Mouse (Mus musculus) adrenal gland (tissue): ENCODE results near the gene Fam240a.

ENCODE experiments used
- intact Hi-C: fragments of 180-260 bp; cut with DNase I; formaldehyde crosslinking; loops from one replicate; pipeline ENCODE4 v1.15.1; 2025
- long read RNA-seq, 2 experiments: library from polyadenylated mRNA; unstranded; transcript quantifications; one replicate each; pipeline ENCODE4 v2.0.0; 2020; ENCODE audit warnings: borderline replicate concordance in 1 of 2; ENCODE audit not compliant: insufficient replicate concordance in 1 of 2

The Fam240a gene
- long read RNA-seq, experiment 1: 0 reads
- long read RNA-seq, experiment 2: 0 reads

DNA sequence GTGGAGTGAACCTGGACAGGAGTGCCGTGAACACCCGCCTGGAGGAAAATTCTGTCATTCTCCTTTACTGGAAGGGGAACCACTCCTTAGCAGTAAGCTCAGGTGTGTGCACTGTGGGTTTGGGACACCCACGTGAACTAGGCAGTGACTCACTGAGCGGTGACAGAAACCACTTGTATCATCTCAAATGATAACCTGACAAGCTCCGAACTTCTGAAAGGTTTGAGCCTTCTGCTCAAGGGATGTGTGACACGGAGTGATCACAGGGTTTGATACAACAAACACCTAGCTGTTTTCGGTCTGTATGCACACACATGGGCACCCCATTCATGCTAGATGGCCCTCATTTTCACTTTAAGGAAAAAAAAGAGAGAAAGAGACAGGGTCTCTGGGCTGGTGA is at the start of gene Fam240a:
Fam240a (minus strand) TSS at position 76 of the 400 bp plus-strand sequence.
- intact Hi-C loops: no loop called here

DNA sequence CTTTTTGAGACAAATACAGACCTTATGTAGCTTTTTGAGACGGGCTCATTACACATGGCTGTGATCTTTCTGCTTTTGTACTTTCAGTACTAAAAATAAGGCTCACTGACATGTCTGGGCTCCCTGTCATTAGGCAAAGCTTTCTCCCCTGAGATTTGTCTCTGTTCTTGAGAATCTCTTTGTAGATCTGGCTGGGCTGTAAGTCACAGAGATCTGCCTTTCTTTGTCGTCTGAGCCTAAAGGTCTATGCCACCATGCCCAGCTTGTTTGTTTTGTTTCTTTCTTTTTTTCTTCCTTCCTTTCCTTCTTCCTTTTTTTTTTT is 49.2 kb upstream of the Fam240a start:
- intact Hi-C loops: no loop called here

DNA sequence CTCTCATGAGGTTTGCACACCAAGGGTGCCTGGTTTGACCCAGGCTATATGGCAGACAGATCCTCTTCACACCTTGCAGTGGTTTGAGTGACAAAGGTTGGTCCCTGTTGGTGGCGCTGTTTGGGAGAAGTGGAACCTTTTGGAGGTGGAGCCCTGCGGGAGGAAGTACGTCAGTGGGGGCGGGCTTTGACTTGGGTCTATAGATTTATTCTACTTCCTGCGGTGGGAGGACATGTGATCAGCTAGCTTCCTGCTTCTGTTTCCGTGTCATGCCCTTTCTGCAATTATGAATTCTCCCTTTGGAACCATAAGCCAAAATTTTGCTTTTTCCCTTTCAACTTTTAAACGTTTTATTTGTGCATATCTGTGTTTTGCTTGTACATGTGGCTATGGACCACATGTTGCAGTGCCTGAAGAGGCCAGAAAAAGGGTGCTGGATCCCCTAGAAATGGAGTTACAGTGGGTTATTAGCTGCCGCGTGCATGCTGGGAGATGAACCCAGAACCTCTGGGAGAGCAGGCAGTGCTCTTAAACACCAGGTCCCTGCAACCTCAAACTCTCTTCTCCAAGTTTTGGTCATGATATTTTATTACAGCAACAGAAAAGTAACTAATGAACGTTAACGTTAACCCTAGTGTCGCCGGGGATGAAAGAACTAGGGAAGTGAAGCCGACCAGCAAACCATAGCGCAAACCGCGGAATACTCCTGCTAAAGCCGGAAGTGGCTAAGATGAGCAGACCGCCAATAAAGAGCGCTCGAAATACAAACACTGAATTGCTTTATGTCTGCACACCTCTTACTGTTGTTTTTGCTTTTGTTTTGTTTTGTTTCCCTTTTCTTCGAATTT is 48.6 kb upstream of the Fam240a start:
- intact Hi-C loops: no loop called here

DNA sequence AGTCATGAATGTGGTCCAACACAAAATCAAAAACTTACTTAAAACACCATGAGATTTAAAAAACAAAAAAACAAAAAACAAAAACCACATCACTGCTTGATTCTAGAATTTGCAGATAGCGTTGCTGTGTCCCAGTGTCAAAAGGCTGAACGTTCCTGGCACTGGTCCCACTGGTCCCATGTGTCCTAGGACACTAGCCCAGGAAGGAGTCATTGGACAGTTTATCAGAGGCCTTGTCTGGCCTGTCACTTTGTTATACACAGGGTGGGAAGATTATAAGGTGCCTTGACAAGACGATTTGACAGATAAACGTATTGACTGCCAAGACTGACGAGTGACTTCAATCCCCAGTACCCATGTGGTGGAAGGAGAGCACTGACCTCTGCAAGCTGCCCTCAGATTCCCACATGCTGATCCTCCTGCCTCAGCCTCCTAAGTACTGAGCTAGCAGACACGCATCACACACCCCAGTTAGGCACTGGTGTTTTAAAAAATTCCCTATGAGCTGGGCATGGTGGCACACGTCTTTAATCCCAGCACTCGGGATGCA is 47.0 kb upstream of the Fam240a start:
- intact Hi-C loops: no loop called here

DNA sequence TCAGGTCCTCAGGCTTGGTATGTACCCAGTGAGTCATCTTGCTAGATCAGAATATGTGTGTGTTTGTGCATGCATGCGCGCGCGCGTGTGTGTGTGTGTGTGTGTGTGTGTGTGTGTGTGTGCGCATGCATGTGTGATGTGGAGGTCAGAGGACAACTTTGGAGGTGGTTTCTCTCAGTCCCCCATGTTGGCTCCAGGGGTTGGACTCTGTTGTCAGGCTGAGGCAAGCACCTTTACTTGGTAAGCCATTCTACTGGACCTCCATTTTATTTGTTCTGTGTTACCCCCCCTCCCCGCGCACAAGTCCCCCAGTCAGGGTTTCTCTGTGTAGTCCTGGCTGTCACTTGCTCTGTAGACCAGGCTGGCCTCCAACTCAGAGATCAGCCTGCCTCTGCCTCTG is 44.7 kb upstream of the Fam240a start:
- intact Hi-C loops: no loop called here

DNA sequence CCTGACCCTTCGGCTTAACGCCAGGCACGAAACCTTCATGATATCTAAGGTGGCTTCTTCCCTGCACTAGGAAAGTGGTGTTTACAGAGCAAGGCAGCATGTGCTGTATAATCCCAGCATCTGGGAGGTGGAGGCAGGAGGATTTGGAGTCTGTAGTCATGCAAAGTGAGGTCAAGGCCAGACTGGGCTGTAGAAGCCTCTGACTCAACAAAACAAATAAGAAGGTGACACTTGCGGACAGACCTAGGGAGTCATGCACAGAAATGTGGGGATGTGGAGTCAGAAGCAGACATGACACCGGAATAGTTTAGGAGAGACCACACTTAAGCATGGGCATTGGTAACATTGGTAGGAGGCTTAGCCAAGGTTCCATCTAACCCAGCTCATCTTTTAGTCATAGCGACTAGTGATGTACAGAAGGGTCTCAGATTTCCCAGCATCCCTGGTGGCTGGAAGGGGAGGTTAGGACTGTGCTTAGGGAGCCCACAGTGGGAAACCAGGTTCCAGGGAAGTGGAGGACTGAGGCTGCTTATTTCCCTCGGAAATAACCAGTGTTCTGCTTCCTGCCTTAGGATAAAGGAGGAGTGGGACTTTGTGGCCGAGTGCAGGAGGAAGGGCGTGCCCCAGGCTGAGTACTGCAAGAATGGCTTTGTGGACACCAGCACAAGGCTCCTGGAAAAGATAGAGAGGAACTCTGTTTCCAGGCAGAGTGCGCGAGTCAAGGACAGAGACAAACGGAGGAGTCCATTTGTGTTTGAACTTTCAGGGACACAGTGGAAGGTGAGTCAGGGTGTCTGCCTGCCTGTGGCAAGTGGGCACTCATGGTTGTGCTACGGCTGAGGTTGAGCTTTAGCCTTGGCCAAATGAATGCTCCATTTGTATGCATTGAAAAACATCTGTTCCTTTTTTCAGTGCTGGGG is 43.8 kb upstream of the Fam240a start:
- intact Hi-C loops: no loop called here

DNA sequence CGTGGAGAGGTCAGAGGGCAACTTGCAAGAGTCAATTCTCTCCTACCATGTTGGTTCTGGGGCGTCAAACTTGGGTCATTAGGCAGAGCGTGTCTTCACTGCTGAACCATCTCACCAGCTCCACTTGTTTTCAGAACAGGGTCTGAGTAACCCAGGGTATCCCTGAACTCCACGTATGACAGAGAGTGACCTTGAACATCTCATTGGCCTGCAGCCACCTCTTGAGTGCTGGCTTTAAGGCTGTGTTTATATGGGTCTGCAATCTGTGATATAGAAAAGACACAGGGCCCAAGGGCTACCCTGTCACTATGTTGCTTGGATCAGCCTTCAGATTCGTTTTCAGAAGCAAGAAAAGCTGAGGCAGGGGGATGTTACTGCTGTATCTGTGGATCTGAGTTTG is 43.0 kb upstream of the Fam240a start:
- intact Hi-C loops: no loop called here

DNA sequence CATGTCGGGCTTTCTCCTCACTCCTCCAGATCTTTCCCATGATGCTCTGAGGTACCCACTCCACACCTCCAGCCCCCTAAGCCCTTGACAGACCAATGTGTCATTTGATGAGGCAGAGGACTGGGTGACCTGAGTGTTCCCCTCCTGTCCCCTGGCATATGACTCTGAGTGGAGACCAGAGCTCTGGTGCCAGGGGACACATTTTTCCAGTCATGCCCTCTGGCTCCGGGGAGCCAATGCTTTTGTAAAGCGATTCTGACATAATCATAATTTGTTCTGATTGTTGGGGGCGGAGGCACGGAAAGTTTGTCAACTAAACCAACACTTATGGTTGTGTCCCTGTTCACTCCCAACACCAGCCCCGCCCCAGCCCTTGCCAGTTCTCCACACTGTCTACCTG is 39.3 kb upstream of the Fam240a start:
- intact Hi-C loops: no loop called here

DNA sequence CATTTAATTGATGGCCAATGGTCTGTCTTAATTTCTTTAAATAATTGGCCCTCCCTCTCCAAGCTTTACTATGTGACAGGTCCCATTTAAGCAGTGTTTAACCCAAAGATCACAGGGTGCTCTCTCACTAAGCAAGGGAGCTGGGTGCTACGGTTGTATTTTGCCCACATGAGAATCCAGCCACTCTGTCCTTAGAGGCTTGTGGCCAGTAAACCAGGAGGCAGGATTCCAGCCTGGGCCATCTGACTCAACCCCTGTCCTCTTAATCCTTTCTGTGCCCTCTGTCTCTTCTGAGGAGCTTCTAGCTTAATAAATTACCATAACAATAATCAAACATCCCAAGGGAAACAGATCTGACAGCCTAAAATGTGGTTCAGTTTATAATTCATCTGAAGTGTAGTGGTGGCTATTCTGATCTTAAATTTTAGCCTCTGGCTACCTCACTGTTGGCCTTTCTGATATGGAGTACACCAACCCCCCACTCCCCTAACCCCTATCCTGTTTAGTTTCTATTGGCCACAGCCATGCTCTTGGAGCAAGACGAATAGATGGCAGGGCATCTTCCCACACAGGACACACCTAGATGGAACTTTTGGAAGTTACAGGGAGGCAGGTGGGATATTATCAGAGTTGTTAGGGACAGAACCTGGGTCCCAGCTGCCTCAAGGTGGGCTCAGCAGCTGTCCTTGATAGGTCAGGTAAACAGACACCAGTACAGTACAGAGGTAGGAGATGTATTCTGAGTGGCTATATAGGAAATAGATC is 38.2 kb upstream of the Fam240a start:
- intact Hi-C loops: no loop called here

DNA sequence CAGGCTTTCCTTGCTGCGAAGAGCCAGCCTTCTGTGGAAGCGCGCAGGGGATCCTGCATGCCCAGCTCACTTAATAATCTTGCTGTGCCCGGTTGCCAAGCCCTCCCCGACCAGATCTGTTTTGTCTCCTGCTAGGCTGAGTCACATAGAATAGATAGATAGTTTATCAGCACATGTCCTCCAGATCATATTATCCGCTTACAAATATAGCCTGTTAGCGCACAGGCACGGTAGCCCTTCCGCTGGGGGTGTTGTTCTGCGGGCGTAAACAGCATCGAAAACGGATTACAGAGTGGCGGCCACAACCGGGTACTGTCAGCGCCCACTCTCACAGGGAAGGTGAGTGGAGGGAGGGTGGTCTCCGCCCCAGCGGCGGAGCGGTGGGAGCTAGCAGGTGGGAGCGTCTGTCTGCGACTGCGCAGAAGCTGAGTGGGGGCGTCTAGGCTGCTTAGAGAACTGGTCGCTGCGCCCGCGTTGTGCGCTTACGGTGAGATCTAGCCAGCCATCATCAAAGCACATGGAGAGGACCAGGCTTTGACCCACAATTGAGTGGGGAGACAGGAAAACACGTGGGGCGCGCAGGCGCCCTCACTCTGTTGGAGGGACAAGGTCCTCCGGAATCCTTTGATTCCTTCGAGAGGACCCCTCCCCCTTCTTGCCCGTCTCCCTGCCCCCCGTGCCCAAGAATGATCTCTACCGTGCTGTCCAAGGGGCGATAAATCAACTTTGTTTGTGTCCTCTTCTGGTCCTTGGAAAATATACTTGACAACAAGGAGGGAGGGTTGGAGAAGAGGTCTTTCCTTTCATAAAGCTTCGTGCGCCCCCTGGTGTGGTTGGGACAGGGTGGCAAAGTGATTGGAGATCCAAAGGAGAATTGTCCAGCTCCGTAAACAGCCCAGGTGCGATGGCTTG is 37.1 kb upstream of the Fam240a start:
- intact Hi-C loops: no loop called here

DNA sequence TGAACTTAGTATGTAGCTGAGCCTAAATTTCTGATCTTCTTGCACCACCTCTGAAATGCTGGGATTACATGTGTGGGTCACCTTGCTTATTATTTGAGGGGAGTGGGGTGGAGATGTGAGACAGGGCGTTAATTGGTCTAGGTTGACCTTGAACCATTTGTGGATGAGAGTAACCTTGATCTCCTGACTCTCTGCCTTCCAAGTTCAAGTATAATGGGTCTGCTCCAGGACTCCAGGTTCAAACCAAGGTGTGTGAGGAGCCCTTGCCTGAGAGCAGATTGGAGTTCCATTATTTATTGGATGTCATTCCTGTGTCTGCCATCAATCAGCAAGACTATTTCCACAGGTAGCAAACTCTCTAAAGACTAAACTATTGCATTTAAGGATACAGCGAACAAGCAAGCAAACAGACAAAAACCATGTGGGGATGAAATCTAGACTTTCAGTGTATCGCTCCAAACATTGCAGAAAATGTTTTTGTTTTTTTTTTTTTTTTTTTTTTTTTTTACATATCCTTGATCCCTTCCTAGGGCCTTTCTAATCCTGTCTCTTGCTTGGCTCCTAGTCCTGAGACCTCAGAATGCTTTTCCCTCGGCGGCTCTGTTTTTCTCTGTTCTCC is 36.4 kb upstream of the Fam240a start:
- intact Hi-C loops: no loop called here

DNA sequence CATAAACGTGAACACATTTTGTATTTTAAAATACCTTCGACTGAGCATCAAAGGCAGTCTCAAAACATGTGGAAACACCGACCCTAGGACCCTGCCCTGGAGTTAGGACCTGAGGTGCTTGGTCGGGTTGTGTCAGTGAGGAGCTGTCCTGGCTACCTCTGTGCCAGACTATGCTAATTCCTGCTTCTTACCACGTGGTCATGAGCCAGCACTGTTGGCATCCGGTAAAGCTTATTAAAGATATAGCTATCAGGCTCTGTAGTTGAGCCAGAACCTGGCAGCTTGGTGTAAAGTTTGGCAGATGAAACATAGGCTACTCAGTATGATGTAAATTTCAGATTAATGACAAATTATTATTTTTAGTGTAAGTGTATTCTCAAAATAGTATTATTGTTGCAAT is 35.7 kb upstream of the Fam240a start:
- intact Hi-C loops: no loop called here

DNA sequence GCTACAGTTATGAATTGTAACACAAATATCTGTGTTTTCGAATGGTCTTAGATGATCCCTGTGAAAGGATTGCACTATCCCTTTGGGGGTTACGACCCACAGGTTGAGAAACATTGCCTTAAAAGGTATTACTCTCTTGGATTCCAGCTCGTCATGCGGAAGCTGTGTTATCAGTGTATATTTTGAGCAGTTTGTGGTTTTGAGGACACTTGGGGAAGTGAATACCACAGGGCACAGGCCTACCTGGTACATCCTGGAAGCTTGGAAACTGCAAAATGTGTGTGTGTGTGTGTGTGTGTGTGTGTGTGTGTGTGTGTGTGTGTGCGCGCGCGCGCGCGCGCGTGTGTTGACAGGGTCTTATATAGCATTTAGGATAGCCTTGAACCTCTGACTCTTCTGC is 35.2 kb upstream of the Fam240a start:
- intact Hi-C loops: no loop called here

DNA sequence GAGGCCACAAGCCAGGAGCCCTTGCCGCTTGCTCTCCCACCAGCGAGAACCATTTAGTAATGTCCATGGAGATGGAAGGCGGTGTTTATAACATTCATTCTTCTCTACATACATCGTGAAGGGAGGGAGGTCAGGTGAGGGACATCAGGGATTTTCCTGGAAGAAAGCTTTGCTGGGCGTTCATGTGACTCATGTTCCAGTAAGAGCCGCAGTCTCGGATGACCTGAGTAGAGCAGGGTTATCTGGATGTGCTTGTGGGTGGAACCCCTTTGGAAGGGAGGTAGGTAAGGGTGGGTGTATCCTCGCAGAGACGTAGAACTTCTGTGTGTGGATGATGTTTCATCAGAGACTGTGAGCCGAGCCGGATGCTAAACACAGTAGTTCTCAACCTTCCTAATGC is 34.7 kb upstream of the Fam240a start, which contains the start of gene Lrrc2:
Lrrc2 (plus strand) TSS at position 149 of the 400 bp plus-strand sequence.
- intact Hi-C loops: no loop called here

DNA sequence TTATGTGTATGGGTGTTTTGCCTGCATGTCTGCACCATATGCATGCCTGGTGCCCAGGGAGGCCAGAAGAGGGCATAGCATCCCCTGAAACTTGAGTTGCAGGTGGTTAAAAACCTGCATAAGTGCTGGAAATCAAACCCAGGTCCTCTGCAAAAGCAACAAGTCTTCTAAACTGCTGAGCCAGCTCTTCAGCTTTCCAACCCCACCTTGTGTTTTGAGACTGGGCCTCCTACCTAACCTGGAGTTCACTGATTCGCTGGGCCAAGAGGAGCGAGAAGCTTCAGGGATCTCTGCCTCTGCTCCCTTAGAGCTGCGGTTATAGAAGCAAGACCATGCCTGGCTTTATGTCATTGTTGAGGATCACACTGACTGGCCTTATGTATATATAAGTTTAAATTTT is 33.4 kb upstream of the Fam240a start:
- intact Hi-C loops: no loop called here

DNA sequence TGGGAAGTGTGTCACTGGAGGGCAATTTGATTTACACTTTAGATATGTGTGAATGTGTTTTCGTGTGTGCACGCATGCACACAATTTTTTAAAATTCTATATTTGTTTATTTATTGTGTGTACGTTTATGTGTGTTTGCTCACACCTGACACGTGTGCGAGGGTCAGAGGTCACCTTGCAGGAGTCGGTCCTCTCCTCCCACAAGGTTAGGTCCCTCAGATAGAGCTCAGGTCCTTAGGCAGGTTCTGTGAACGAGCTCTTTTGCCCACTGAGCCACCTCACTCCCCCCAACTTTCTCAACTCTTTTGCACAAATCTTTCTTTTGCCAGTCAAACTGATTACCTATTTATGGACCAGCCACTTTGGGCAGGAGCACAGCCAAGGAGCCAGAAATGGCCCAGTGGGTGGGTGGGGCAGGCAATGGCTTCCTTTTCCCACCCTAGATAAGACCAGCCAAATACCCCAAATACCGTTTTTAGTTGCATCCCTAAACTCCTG is 32.2 kb upstream of the Fam240a start:
- intact Hi-C loops: no loop called here

DNA sequence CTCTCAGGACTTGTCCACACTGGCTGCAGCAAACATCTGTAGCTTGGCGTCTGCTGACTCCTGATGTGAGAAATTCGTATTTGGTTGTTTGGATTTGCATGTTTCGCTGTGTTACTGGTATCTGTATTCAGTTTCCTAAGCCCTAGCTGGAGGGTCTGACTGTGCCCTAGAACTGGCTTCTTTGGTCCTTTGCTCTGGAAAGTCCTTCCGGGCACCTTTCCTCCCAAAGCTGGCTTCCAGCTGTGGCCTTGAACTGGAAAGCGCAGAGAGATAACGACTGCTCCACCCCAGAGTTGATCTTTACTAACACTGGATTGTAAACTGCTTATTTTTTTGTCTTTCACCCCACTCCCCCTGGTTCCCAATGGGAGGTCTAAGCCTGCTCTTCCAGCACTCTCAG is 31.2 kb upstream of the Fam240a start:
- intact Hi-C loops: no loop called here

DNA sequence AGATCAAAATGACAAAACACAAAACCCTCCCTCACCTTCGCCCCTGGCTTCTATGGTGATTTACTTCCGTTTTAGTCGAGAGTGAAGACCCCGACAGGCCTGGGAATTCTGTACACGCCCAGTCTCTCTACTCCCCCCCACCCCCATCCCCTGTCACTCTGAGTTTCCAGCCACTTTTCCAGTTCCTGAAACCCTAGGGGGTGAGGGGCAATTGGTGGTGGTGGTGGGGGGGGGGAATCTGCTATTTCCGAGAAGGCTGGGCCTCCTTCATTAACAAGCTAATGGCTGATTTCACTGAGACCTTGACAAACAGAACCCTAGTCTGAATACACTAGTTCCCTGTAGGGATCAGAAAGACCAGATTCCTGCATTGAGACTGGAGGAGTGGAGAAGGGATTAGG is 30.6 kb upstream of the Fam240a start:
- intact Hi-C loops: no loop called here

DNA sequence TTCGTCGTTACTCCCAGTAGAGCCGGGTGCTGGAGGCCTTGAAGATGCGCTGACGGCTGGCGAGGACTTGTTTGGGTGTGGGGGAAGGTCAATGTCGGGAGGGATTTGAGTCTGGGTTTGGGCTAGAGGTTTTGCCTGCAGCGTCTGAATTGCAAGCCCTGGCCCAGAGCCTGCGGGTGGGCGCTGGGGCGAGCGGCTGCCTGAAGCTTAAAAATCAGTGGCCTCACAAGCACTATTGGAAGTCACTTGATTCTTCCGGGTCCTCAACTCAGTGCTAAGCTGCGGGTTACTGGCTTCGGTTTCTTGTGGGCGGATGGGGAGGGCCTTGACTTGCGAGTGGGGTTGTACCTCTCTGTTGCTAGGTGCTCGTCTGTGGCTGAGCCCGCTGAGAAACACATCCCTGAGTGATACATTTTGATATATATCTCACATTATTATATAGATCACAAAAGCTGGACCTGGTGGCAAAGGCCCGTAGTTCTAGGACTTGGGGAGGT is 29.9 kb upstream of the Fam240a start:
- intact Hi-C loops: no loop called here
